Mouse (Mus musculus): ENCODE results near the gene Lmod3. TPM values are rescaled to one million over a fixed set of nuclear protein-coding genes. Genes with fewer than 3 reads are reported as not detected.
"Not testable (repeated sequence)": the region's sequence is repeated elsewhere in the genome, so short reads cannot be mapped to it uniquely, and the experiment has no call there.

Lmod3 gene
- total RNA-seq, 4 experiments from 2014 or later = 66.2 to 86.5 (median 72.0) TPM

- DNase-seq (ENCODE audit: low spot score) = no peak
These were observed 23.8 kb upstream of the Lmod3 start for GRCm38 (mm10) chr6:97276366-97276765.

- DNase-seq (ENCODE audit: low spot score) = no peak
These were observed 23.2 kb upstream of the Lmod3 start for GRCm38 (mm10) chr6:97275760-97276159.

GRCm38 (mm10) chr6:97273777-97274176 lies 21.2 kb upstream of the Lmod3 start:
- DNase-seq (ENCODE audit: low spot score) = no peak

GRCm38 (mm10) chr6:97273058-97273710 lies 20.6 kb upstream of the Lmod3 start:
- DNase-seq (ENCODE audit: low spot score) = no peak

- DNase-seq (ENCODE audit: low spot score) = no peak
These were observed 19.8 kb upstream of the Lmod3 start for GRCm38 (mm10) chr6:97272349-97272748.

- no peak for DNase-seq (ENCODE audit: low spot score)
These were observed 17.0 kb upstream of the Lmod3 start for GRCm38 (mm10) chr6:97269596-97269995.

- DNase-seq (ENCODE audit: low spot score) = no peak
These were observed 14.6 kb upstream of the Lmod3 start for GRCm38 (mm10) chr6:97267132-97267531.

GRCm38 (mm10) chr6:97266661-97267060 lies 14.1 kb upstream of the Lmod3 start:
- DNase-seq (ENCODE audit: low spot score) = no peak

- no peak for DNase-seq (ENCODE audit: low spot score)
These were observed 13.1 kb upstream of the Lmod3 start for GRCm38 (mm10) chr6:97265705-97266104.

- DNase-seq (ENCODE audit: low spot score) = peak; percentile 65
These were observed 12.7 kb upstream of the Lmod3 start for GRCm38 (mm10) chr6:97265240-97265639.

- not testable (repeated sequence) for DNase-seq (ENCODE audit: low spot score)
These were observed 11.2 kb upstream of the Lmod3 start for GRCm38 (mm10) chr6:97263750-97264149.

- no peak for DNase-seq (ENCODE audit: low spot score)
These were observed 9.7 kb upstream of the Lmod3 start for GRCm38 (mm10) chr6:97262229-97262628.

GRCm38 (mm10) chr6:97259926-97260325 lies 7.4 kb upstream of the Lmod3 start:
- DNase-seq (ENCODE audit: low spot score) = not testable (repeated sequence)

GRCm38 (mm10) chr6:97258489-97258888 lies 5.9 kb upstream of the Lmod3 start:
- DNase-seq (ENCODE audit: low spot score) = no peak

- no peak for DNase-seq (ENCODE audit: low spot score)
These were observed 473 bp downstream of the Lmod3 start for GRCm38 (mm10) chr6:97252086-97252485.

GRCm38 (mm10) chr6:97250966-97251365 lies 1.6 kb downstream of the Lmod3 start:
- peak; percentile 73 for DNase-seq (ENCODE audit: low spot score)

GRCm38 (mm10) chr6:97245200-97245599 lies 7.4 kb downstream of the Lmod3 start:
- no peak for DNase-seq (ENCODE audit: low spot score)

GRCm38 (mm10) chr6:97242522-97242921 lies 10.0 kb downstream of the Lmod3 start:
- DNase-seq (ENCODE audit: low spot score) = no peak

- no peak for DNase-seq (ENCODE audit: low spot score)
These were observed 12.5 kb downstream of the Lmod3 start for GRCm38 (mm10) chr6:97240092-97240491.

GRCm38 (mm10) chr6:97239360-97239759 lies 13.2 kb downstream of the Lmod3 start:
- DNase-seq (ENCODE audit: low spot score) = no peak

GRCm38 (mm10) chr6:97236088-97236487 lies 16.5 kb downstream of the Lmod3 start:
- no peak for DNase-seq (ENCODE audit: low spot score)

- DNase-seq (ENCODE audit: low spot score) = no peak
These were observed 17.5 kb downstream of the Lmod3 start for GRCm38 (mm10) chr6:97234911-97235668.

Measured in heart, adult 8-10 months (tissue).